In genomic region chr5:107787682-107788443, GRCm38 (mm10) we compare ENCODE assay signal across 23 mouse cellular contexts. TPM values are rescaled to one million over a fixed set of nuclear protein-coding genes. Genes with fewer than 3 reads are reported as not detected.
DNase-seq lines count a peak whose midpoint lies in the region; ATAC-seq and TF ChIP-seq lines count a peak whose summit lies in the region.
"Had no signal": no experiment of that assay in that cellular context is flagged by ENCODE, and none has a peak within 500 bp of the region (broad histone marks: within the 10 kb centered on the region; RNA-seq: fewer than 3 reads in every experiment).

No protein-coding gene starts in this region.

- peak; percentile 16 to 27 for DNase-seq in thymus, postnatal 36 days
- no peak for DNase-seq in thymus, postnatal 10 days (ENCODE audit: low spot score in 2 of 2)
- peak; percentile 43 for DNase-seq in MEL (ENCODE audit: low read depth, low spot score)
- DNase-seq in ovary, adult 18-20 months (ENCODE audit: low spot score), result no peak
- no peak for DNase-seq in retina, postnatal 1 day
- DNase-seq: adrenal gland, adult 8-10 months; adrenal gland, postnatal 36 days; cerebellum, adult 8-10 months; cerebellum, postnatal 14 days; forebrain, postnatal 0 days; gastrocnemius, postnatal 14 days; heart, adult 2 months had no signal

- peak; percentile 54; the same call in 1 of the 2 replicates for ATAC-seq in megakaryocyte, adult 5-6 weeks (ENCODE audit: poor library complexity, severe bottlenecking)
- ATAC-seq in forebrain, embryonic 12.5 days (ENCODE audit: low FRiP score), result no peak
- ATAC-seq: forebrain, postnatal 0 days; inflammation-experienced regulatory T-cells, adult 6 months had no signal

- H3K79me2 ChIP-seq in MEL (ENCODE audit: control insufficient read depth, insufficient read depth, low read length, poor library complexity), result no peaks in the 10 kb centered on the region

- no peak for TF ChIP-seq CTCF in MEL (IDR thresholded peaks at IDR 0.05 in 2 of 3, conservative IDR thresholded peaks at IDR 0.05 in 1 of 3; ENCODE audit: control insufficient read depth in 1 of 3, insufficient read depth in 1 of 3, low read depth in 2 of 3, low read length in 3 of 3, poor library complexity in 1 of 3, severe bottlenecking in 1 of 3)

- H3K4me2 ChIP-seq in forebrain, embryonic 12.5 days, result no peak overlapping the region
- H3K4me2 ChIP-seq: embryonic facial prominence, embryonic 12.5 days; heart, embryonic 12.5 days; hindbrain, embryonic 15.5 days had no signal

- peaks cover 0 to 5% of the 10 kb centered on the region in 2 experiments; a peak in 2 of 4 replicates for H3K36me3 ChIP-seq in MEL (ENCODE audit: control insufficient read depth in 1 of 2, insufficient read depth in 2 of 2, low read length in 2 of 2)
- H3K36me3 ChIP-seq in forebrain, embryonic 12.5 days (replicated peaks), result peaks cover 5% of the 10 kb centered on the region; the same call in 1 of the 2 replicates

- 92% methylated on average over 6 of the region's 7 CpGs for WGBS in forebrain, embryonic 12.5 days

- H3K9ac ChIP-seq in MEL (ENCODE audit: control insufficient read depth, low read depth, low read length, poor library complexity, severe bottlenecking), result no peak overlapping the region
- H3K9ac ChIP-seq in forebrain, embryonic 12.5 days, result no peak overlapping the region
- H3K9ac ChIP-seq: embryonic facial prominence, embryonic 12.5 days; forebrain, postnatal 0 days; heart, embryonic 12.5 days; hindbrain, embryonic 15.5 days had no signal

- 0 out of 4 replicates have a peak, but pooled peaks cover 0 to 2% of the 10 kb centered on the region in 2 experiments for H3K4me1 ChIP-seq in MEL (ENCODE audit: control insufficient read depth in 1 of 2, insufficient read depth in 2 of 2, low read length in 2 of 2)
- no peaks in the 10 kb centered on the region for H3K4me1 ChIP-seq in forebrain, embryonic 12.5 days
- H3K4me1 ChIP-seq: embryonic facial prominence, embryonic 12.5 days; hindbrain, embryonic 10.5 days; hindbrain, embryonic 15.5 days had no signal

- H3K27ac ChIP-seq in MEL (ENCODE audit: control insufficient read depth, low read depth, low read length), result no peak overlapping the region
- no peak overlapping the region for H3K27ac ChIP-seq in forebrain, embryonic 12.5 days
- H3K27ac ChIP-seq: embryonic facial prominence, embryonic 12.5 days; heart, adult 2 months; hindbrain, embryonic 10.5 days; hindbrain, embryonic 15.5 days had no signal

- no peak overlapping the region for H3K4me3 ChIP-seq in MEL (ENCODE audit: control insufficient read depth in 1 of 2, insufficient read depth in 1 of 2, low read depth in 2 of 2, low read length in 2 of 2)
- H3K4me3 ChIP-seq in forebrain, embryonic 12.5 days (replicated peaks), result no peak overlapping the region
- H3K4me3 ChIP-seq: embryonic facial prominence, embryonic 12.5 days; heart, adult 2 months; heart, embryonic 12.5 days; hindbrain, embryonic 10.5 days; hindbrain, embryonic 15.5 days had no signal

- no peaks in the 10 kb centered on the region for H3K9me3 ChIP-seq in MEL (replicated peaks; ENCODE audit: insufficient read depth, low read length)
- H3K9me3 ChIP-seq in forebrain, embryonic 12.5 days, result no peaks in the 10 kb centered on the region
- H3K9me3 ChIP-seq: embryonic facial prominence, embryonic 12.5 days; heart, embryonic 12.5 days; hindbrain, embryonic 10.5 days; hindbrain, embryonic 15.5 days had no signal

- TF ChIP-seq POLR2A in MEL (IDR thresholded peaks at IDR 0.05; ENCODE audit: control insufficient read depth in 1 of 2, insufficient read depth in 1 of 2, low read depth in 1 of 2, low read length in 2 of 2, poor library complexity in 1 of 2), result no peak

- no peaks in the 10 kb centered on the region for H3K27me3 ChIP-seq in MEL (ENCODE audit: control insufficient read depth in 1 of 2, insufficient read depth in 2 of 2, low read length in 2 of 2)
- no peaks in the 10 kb centered on the region for H3K27me3 ChIP-seq in forebrain, embryonic 12.5 days
- H3K27me3 ChIP-seq: CH12.LX; embryonic facial prominence, embryonic 12.5 days; heart, embryonic 12.5 days; hindbrain, embryonic 15.5 days had no signal

- TF ChIP-seq EP300 in MEL (IDR thresholded peaks at IDR 0.05; ENCODE audit: low read depth in 1 of 2, low read length in 2 of 2), result no peak

- TF ChIP-seq RAD21 in MEL (IDR thresholded peaks at IDR 0.05; ENCODE audit: low read depth, low read length), result no peak

TF ChIP-seq in MEL, 35 proteins besides CTCF, POLR2A, EP300 and RAD21:
- no peak for TF ChIP-seq POLR2AphosphoS5 (IDR thresholded peaks at IDR 0.05; ENCODE audit: borderline replicate concordance, low read depth, low read length)
- TF ChIP-seq GATA1 (IDR thresholded peaks at IDR 0.05; ENCODE audit: low read depth, low read length), result 0 out of 2 replicates have a peak, but pooled peaks have one; percentile 11
- no peak for TF ChIP-seq MAZ (IDR thresholded peaks at IDR 0.05; ENCODE audit: low read depth, low read length)
TF ChIP-seq in MEL: peak in this region for 1.

RNA-seq across cellular contexts. Expression of gene Ube2d2b, which starts 42.0 kb away (rescaled TPM):
- not detected in 2 replicates for total RNA-seq in MEL (2012; rRNA removed)
- under 1 TPM in 1 of 2 experiments, not detected in 1; 0.08 TPM for polyA plus RNA-seq in MEL (2012; ENCODE audit: insufficient read depth in 1 of 2, insufficient read length in 2 of 2, low read depth in 1 of 2, low replicate concordance in 2 of 2, missing spikeins in 1 of 2)
- not detected in 2 replicates for total RNA-seq in megakaryocyte, adult 5-6 weeks (2015)
- total RNA-seq in megakaryocyte, adult 5-6 weeks (2017), result 0.07 TPM in 1 of 2 replicates, not detected in the other
- polyA plus RNA-seq in forebrain, embryonic 12.5 days (2016; fragmentation: Nextera tagmentation; extraction: Ambion mirVana), result 0.23 and 0.26 TPM in 2 replicates
- total RNA-seq: adrenal gland, adult 8-10 months; adrenal gland, postnatal 36 days; CH12.LX; forebrain, postnatal 0 days; gastrocnemius, adult 18-20 months; gastrocnemius, postnatal 14 days; heart, adult 2 months; heart, postnatal 25 days had no signal
- polyA plus RNA-seq: cortical plate, adult 2 months; forebrain, postnatal 0 days; inflammation-experienced regulatory T-cells, adult 6 months had no signal

Comparison
In these comparisons a context has a peak if more than half of its experiments do, and no peak if none do; other contexts are left out.
1. DNase-seq: peak in thymus, postnatal 36 days (2 of 2) and MEL (single experiment); none in thymus, postnatal 10 days (0 of 2), ovary, adult 18-20 months (single experiment) and retina, postnatal 1 day (single experiment).